Mouse (Mus musculus) bone marrow macrophage, adult 2 months (primary cell): ENCODE data around the gene Cfap74.

Experiments used
- CTCF ChIP-seq: IDR thresholded peaks from 2 replicates; pipeline ENCODE4 v1.5.1; 2012; ENCODE audit warnings: low read depth, mild to moderate bottlenecking, low read length, moderate library complexity
- POLR2A ChIP-seq: IDR thresholded peaks from 2 replicates; pipeline ENCODE4 v1.6.1; 2012; ENCODE audit warnings: mild to moderate bottlenecking, low read depth, low read length, borderline replicate concordance

DNA sequence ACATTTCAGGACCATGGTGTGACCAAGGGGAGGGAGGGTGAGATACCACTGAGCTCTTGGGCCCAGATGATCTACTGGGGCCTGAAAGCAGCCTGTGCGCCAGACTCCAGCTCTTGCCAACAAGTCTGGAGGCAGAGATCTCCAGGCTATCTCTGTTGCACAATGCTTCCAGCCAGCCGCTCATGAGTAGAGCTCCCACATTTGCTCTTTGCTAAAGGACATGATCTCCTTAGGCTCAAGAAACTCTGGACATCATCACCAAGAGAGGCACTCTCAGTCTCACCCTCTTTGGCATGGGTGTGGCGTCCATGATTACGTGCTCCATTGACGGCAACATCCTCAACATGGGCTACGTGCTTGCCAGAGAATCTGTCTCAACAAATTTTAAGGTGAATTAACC lies 54.6 kb downstream of the Cfap74 start:
- TF ChIP-seq CTCF: no peak
- TF ChIP-seq POLR2A: no peak
